Mouse (Mus musculus) lung, postnatal 25 days (tissue): ENCODE data around the gene Olfr133.
"Not testable (repeated sequence)": the region's sequence is repeated elsewhere in the genome, so short reads cannot be mapped to it uniquely, and the experiment has no call there.

Experiments used
- DNase-seq: peaks from one replicate; pipeline ENCODE4 v3.0.0; 2022; ENCODE audit warnings: low spot score

Olfr133 gene

DNA sequence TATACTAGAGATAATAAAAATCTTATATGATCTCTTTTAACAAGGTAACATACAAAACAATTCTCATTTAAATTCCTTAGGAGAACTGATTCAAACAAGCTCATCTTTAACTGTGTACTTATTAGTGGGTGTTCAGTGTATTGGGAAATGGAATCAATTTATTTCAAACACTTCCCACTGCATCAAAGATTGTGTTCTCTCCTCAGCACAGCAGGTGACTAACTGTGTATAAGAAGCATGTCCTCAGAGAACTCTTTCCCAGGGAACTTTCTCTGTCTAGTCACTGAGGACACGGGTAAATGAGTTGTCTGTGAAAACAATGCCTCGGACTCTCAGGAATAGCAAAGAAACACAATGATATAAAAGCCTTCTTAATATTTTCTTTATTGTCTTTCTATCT is at the start of gene Olfr133:
TSS of gene Olfr133 (plus strand) at position 301 of the 400 bp plus-strand sequence.
- no peak for DNase-seq

- DNase-seq, result not testable (repeated sequence)
Observed at GRCm38 (mm10) chr17:38124199-38124598, 20.9 kb upstream of the Olfr133 start.

- DNase-seq, result not testable (repeated sequence)
Observed at GRCm38 (mm10) chr17:38125371-38125770, 19.7 kb upstream of the Olfr133 start.

- no peak for DNase-seq
Observed at GRCm38 (mm10) chr17:38134426-38134825, 10.7 kb upstream of the Olfr133 start, which contains the start of gene Olfr132. Gene Olfr132, minus strand, starts transcription at chr17:38134526.

DNA sequence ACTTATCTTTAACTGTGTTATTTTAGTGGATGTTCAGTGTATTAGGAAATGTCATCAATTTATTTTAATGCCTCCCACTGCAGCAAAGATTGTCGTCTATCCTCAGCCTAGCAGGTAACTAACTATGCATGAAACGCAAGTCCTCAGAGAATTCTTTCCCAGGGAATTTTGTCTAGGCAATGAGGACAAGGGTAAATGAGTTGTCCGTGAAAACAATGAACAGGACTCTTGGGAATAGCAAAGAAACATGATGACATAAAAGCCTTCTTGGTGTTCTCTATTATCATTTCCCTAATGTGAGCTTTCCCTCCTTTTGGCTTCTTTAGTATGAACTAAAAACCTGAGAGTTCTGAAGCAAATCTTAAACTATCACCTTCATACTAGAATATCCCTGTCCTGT is 26.0 kb downstream of the Olfr133 start, which contains the start of gene Olfr134:
TSS of gene Olfr134 (plus strand) at position 301 of the 400 bp plus-strand sequence.
- DNase-seq, result no peak
